Mouse (Mus musculus) embryonic facial prominence, embryonic 14.5 days (tissue): ENCODE data around the gene D630036H23Rik. TPM values are rescaled to one million over a fixed set of nuclear protein-coding genes. Genes with fewer than 3 reads are reported as not detected.

Experiments
- ATAC-seq: fragments of 200-750 bp; cut with Nextera tagmentation; 2 replicates; pipeline ENCODE4 v1.8.0; 2017; ENCODE audit warnings: low read depth, moderate number of reproducible peaks, moderate TSS enrichment
- DNase-seq: peaks from one replicate; pipeline ENCODE4 v3.0.0-alpha.2; 2015; ENCODE audit warnings: low spot score
- H3K27ac ChIP-seq: fragments of 300-500 bp; sonication (generic); replicated peaks from 2 replicates; pipeline ENCODE4 v1.5.1; 2014; ENCODE audit warnings: low read depth, mild to moderate bottlenecking, low read length, moderate library complexity
- H3K27me3 ChIP-seq: fragments of 300-500 bp; sonication (generic); replicated peaks from 2 replicates; pipeline ENCODE4 v1.6.1; 2014; ENCODE audit warnings: low read length; ENCODE audit not compliant: control insufficient read depth, insufficient read depth
- H3K36me3 ChIP-seq: fragments of 300-500 bp; sonication (generic); 2 replicates; pipeline ENCODE4 v1.6.1; 2014; ENCODE audit warnings: low read length, mixed read lengths; ENCODE audit not compliant: control insufficient read depth, insufficient read depth
- H3K4me1 ChIP-seq: fragments of 300-500 bp; sonication (generic); 2 replicates; pipeline ENCODE4 v1.6.1; 2014; ENCODE audit warnings: antibody characterized with exemption, low read length; ENCODE audit not compliant: control insufficient read depth, insufficient read depth
- H3K4me2 ChIP-seq: fragments of 300-500 bp; sonication (generic); 2 replicates; pipeline ENCODE4 v1.6.1; 2014; ENCODE audit warnings: low read depth, mild to moderate bottlenecking, low read length, moderate library complexity, mixed read lengths
- H3K4me3 ChIP-seq: fragments of 300-500 bp; sonication (generic); 2 replicates; pipeline ENCODE4 v1.5.1; 2014; ENCODE audit warnings: low read depth, mild to moderate bottlenecking, low read length
- H3K9ac ChIP-seq: fragments of 300-500 bp; sonication (generic); 2 replicates; pipeline ENCODE4 v1.6.1; 2014; ENCODE audit warnings: low read depth, mild to moderate bottlenecking, low read length, moderate library complexity, mixed read lengths
- H3K9me3 ChIP-seq: fragments of 300-500 bp; sonication (generic); 2 replicates; pipeline ENCODE4 v1.6.1; 2016; ENCODE audit warnings: low read length; ENCODE audit not compliant: control insufficient read depth
- WGBS: fragments of 180-500 bp; shearing (Covaris S2); extraction: QIAGEN DNeasy Blood & Tissue Kit; methylation state at CpG from one replicate; pipeline ENCODE4 v1.1.7; 2014; 5-methylcytosine and 5-hydroxymethylcytosine counted together
- polyA plus RNA-seq: library from polyadenylated mRNA; unstranded; fragments of >200 nt; fragmentation: Nextera tagmentation; extraction: Ambion mirVana; gene quantifications from 2 replicates; pipeline ENCODE4 v1.2.1, GENCODE M21; 2014

The D630036H23Rik gene
- 1.3 and 3.3 TPM in 2 replicates for polyA plus RNA-seq

DNA sequence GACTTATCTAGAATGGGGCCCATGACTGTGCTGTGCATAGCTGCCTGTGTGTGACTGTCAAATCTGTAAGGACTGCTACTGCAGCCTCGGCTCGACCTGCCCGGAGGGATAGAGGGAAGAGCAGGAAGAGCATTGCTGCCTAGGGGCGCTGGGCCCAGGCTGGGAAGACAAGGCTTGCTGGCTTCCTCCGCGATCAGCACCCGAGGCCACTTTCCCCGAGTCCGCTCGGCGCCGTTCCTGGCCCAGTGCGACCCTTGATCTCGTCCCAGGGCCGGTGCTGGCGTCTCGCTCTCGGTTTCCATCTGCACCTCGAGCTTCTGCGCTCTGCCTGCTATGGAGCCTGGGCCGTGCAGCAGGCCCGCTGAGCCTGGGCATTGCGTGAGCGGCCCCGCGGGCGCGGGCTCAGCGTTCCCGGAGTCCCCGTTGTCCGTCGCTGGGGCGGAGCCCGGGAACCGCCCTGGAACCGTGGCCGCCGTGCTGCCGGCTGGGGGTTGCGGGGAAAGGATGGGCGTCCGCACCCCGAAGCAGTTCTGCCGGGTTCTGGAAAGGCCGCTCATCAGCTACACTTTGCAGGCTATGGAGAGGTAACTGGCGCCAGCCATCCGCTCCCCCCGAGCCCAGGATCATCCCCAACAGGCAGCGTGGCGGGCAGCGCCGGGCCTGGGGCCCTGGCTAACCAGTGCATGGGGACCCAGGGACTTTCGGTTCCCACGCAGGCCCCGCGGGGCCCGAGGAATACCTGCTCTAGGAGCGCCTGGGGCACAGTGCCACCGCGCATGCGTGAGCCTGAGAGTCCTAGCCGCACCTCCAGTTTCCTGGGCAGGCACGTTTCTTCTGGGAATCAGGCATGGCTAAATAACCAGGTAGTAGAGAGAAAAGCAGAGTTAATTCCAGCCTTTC is at the start of gene D630036H23Rik, which contains the start of gene Ispd:
D630036H23Rik (minus strand) TSS at position 741 of the 900 bp plus-strand sequence.
Ispd (plus strand) TSS at position 10 of the 900 bp plus-strand sequence.
- Histone ChIP-seq H3K9me3 (no peaks in the 10 kb centered on the region), H3K4me1 (peaks cover 22% of the 10 kb centered on the region), H3K36me3 (no peaks in the 10 kb centered on the region), H3K27me3 (no peaks in the 10 kb centered on the region), H3K9ac (peak within 1 kb of the TSS; percentile 97), H3K4me2 (peak within 1 kb of the TSS; percentile 85), H3K27ac (peak within 1 kb of the TSS; percentile 98), H3K4me3 (peak within 1 kb of the TSS; percentile 67)
- DNase-seq (peak; percentile 93), ATAC-seq (peak; percentile 92)
- under 1% methylated on average over 52 of the region's 64 CpGs for WGBS

GRCm38 (mm10) chr12:36426163-36427045 is 44.4 kb upstream of the D630036H23Rik start:
- no peaks in the 10 kb centered on the region for H3K4me1 ChIP-seq
- H3K9ac ChIP-seq, result no peak overlapping the region
- peak; percentile 68 for DNase-seq
- ATAC-seq, result peak; percentile 79
- no peak overlapping the region for H3K27ac ChIP-seq
- H3K4me2 ChIP-seq, result no peak overlapping the region
- H3K4me3 ChIP-seq, result no peak overlapping the region
- 54% methylated on average over 15 of the region's 15 CpGs for WGBS
- no peaks in the 10 kb centered on the region for H3K36me3 ChIP-seq
- no peaks in the 10 kb centered on the region for H3K9me3 ChIP-seq
- H3K27me3 ChIP-seq, result no peaks in the 10 kb centered on the region

DNA sequence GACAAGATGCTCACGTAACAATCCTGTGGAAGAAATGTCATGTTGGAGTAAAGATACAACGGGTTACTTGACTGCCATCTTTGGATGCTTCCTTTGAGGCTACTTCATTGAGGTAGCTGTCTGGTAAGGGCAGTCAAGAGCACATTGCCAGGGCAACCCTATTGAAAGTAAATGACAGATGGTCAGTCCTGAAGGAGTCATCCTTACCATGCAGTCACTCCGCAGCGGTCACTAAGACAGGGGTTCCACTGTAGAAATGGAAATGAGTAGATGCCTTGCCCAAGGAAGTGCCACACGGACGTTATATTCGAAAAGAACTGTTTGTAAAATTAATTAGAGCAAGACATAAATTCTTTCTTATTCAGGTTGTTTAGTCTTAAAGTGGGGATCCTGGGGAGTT is 43.3 kb upstream of the D630036H23Rik start:
- H3K36me3 ChIP-seq, result no peaks in the 10 kb centered on the region
- WGBS, result 93% methylated on average over 7 of the region's 7 CpGs
- H3K9me3 ChIP-seq, result no peaks in the 10 kb centered on the region
- DNase-seq (no peak), ATAC-seq (no peak)
- H3K4me3 ChIP-seq, result no peak overlapping the region
- no peak overlapping the region for H3K27ac ChIP-seq
- H3K27me3 ChIP-seq, result no peaks in the 10 kb centered on the region
- no peak overlapping the region for H3K9ac ChIP-seq
- no peaks in the 10 kb centered on the region for H3K4me1 ChIP-seq
- no peak overlapping the region for H3K4me2 ChIP-seq

GRCm38 (mm10) chr12:36423677-36424076 is 41.7 kb upstream of the D630036H23Rik start:
- H3K27ac ChIP-seq, result no peak overlapping the region

GRCm38 (mm10) chr12:36395115-36395514 is 13.1 kb upstream of the D630036H23Rik start:
- DNase-seq, result peak; percentile 84
- H3K4me1 ChIP-seq, result no peaks in the 10 kb centered on the region
- H3K27ac ChIP-seq, result 0 out of 2 replicates have a peak overlapping the region, but pooled peaks have one; percentile 0
- 77% methylated on average over 2 of the region's 2 CpGs for WGBS
- H3K36me3 ChIP-seq, result peaks cover 8% of the 10 kb centered on the region; the same call in 1 of the 2 replicates
- no peak for ATAC-seq
- H3K4me2 ChIP-seq, result no peak overlapping the region
- no peak overlapping the region for H3K4me3 ChIP-seq
- no peak overlapping the region for H3K9ac ChIP-seq
- H3K27me3 ChIP-seq, result no peaks in the 10 kb centered on the region
- H3K9me3 ChIP-seq, result peaks cover 14% of the 10 kb centered on the region; the same call in 1 of the 2 replicates

More at GRCm38 (mm10) chr12:36423677-36424076, 41.7 kb upstream of the D630036H23Rik start:
- H3K4me1 ChIP-seq, result no peaks in the 10 kb centered on the region
- ATAC-seq, result no peak
- no peaks in the 10 kb centered on the region for H3K9me3 ChIP-seq
- H3K4me3 ChIP-seq, result no peak overlapping the region
- WGBS, result 44% methylated on average over 10 of the region's 10 CpGs
- peak; percentile 39 for DNase-seq
- H3K9ac ChIP-seq, result no peak overlapping the region
- H3K27me3 ChIP-seq, result no peaks in the 10 kb centered on the region
- no peak overlapping the region for H3K4me2 ChIP-seq
- H3K36me3 ChIP-seq, result no peaks in the 10 kb centered on the region

- Histone ChIP-seq H3K4me2 (no peak overlapping the region), H3K9ac (no peak overlapping the region), H3K27me3 (no peaks in the 10 kb centered on the region), H3K4me1 (peaks cover 12% of the 10 kb centered on the region), H3K4me3 (no peak overlapping the region), H3K27ac (no peak overlapping the region), H3K9me3 (no peaks in the 10 kb centered on the region), H3K36me3 (no peaks in the 10 kb centered on the region; the same call in 1 of the 2 replicates)
- no peak for DNase-seq
- no peak for ATAC-seq
- 84% methylated on average over 4 of the region's 4 CpGs for WGBS
These were observed 5.0 kb upstream of the D630036H23Rik start for GRCm38 (mm10) chr12:36386991-36387390.

DNA sequence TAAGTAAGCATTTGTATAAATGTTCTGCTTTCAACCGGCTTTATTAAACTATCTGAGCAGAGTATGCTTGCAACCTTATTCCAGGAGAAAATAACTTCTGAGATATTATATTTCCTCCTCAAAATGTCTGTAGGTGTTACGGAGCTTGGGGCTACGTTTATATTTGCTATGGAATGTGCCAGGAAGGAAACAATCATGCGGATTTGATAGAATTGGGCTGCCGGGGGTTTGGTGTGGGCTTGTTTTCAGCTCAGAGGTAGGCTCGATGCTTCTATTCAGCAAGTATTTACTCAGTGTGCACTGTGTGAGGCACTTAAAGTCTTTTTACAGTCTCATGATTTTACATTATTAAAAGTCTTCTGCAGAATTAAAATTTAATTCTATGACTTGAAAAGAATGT is 3.4 kb upstream of the D630036H23Rik start:
- H3K9ac ChIP-seq, result no peak overlapping the region
- H3K9me3 ChIP-seq, result no peaks in the 10 kb centered on the region
- 19% methylated on average over 6 of the region's 6 CpGs for WGBS
- H3K4me2 ChIP-seq, result no peak overlapping the region
- H3K27ac ChIP-seq, result peak overlapping the region; percentile 28; the same call in 1 of the 2 replicates
- DNase-seq (peak; percentile 66), ATAC-seq (no peak)
- H3K36me3 ChIP-seq, result no peaks in the 10 kb centered on the region
- H3K27me3 ChIP-seq, result no peaks in the 10 kb centered on the region
- H3K4me3 ChIP-seq, result no peak overlapping the region
- peaks cover 22% of the 10 kb centered on the region for H3K4me1 ChIP-seq

DNA sequence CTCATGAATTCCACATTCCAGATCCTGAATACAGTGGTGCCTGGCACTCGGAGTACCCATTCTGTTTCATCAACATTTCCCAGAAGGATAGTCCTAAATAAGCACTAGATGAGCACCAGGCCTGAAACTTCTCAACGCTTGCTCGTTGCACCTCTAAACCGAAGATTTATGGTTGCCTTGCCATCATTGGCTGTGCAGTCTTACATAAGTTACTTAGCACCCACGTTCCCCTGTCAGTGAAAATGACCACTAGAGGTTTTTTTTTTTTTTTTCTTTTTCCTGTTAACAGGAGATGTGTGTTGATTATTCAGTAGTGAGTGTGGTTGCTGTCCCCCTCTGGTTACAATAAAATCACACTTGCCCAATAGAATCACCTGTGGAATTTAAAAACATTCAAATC is 1.2 kb downstream of the D630036H23Rik start:
- Histone ChIP-seq H3K9ac (no peak overlapping the region; the same call in 1 of the 2 replicates), H3K4me2 (peak overlapping the region; percentile 85), H3K9me3 (no peaks in the 10 kb centered on the region), H3K4me1 (peaks cover 22% of the 10 kb centered on the region), H3K27me3 (no peaks in the 10 kb centered on the region), H3K4me3 (no peak overlapping the region), H3K27ac (peak overlapping the region; percentile 98), H3K36me3 (no peaks in the 10 kb centered on the region)
- ATAC-seq, result no peak
- no peak for DNase-seq
- 64% methylated on average over 5 of the region's 5 CpGs for whole genome bisulfite sequencing
